Mouse (Mus musculus): ENCODE measurements around the gene Pde7b.

- TF ChIP-seq CTCF (IDR thresholded peaks at IDR 0.05; ENCODE audit: low read depth) (no peak), EP300 (optimal IDR thresholded peaks at IDR 0.05) (no peak)
These were observed 129.6 kb downstream of the Pde7b start for GRCm38 (mm10) chr10:20595107-20595810.
